Mouse (Mus musculus) cerebellum, adult 2 months (tissue): ENCODE measurements around the gene Sema4b.

Experiments
- CTCF ChIP-seq: fragments of 200-500 bp; IDR thresholded peaks from 2 replicates; pipeline ENCODE4 v1.5.1; 2011; ENCODE audit warnings: low read depth, mild to moderate bottlenecking, control low read depth, low read length, moderate library complexity, borderline replicate concordance; ENCODE audit not compliant: insufficient read depth
- POLR2A ChIP-seq: fragments of 200-500 bp; IDR thresholded peaks from 2 replicates; pipeline ENCODE4 v1.6.1; 2011; ENCODE audit warnings: low read length, control low read depth, borderline replicate concordance; ENCODE audit not compliant: insufficient read depth

GRCm38 (mm10) chr7:80244851-80245250, 58.2 kb downstream of the Sema4b start:
- TF ChIP-seq POLR2A (no peak), CTCF (no peak)
